Mouse (Mus musculus) embryo, embryonic 11.5 days (tissue): ENCODE results near the gene Cdca8.
"Not testable (repeated sequence)": the region's sequence is repeated elsewhere in the genome, so short reads cannot be mapped to it uniquely, and the experiment has no call there.

ENCODE experiments used
- DNase-seq: peaks from one replicate; pipeline ENCODE4 v3.0.0-alpha.2; 2012; ENCODE audit warnings: low read depth, low spot score

The Cdca8 gene

GRCm38 (mm10) chr4:124939211-124939610 lies at the start of gene Cdca8:
Gene Cdca8 (minus strand): TSS chr4:124939311.
- not testable (repeated sequence) for DNase-seq

- no peak for DNase-seq
Observed at GRCm38 (mm10) chr4:124988382-124988781, 49.3 kb upstream of the Cdca8 start.

DNA sequence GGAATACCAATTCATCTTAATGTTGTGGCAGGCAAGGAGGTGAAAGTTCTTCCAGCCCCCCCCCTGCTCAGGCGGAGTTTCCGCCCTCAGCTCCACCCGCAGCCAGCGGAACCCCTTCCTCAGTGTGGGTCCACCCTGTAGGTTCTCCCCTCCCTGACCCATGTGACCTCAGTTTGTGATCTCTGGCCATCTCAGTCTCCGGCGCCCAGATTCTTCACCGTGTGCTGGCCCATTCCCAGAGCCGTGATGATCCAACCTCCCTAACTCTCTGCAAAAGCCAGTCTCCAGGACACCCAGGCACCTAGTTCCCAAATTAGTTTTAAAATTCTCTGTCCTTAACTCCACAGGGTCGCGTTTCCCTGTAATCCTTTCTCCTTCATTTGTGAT lies 48.6 kb upstream of the Cdca8 start:
- DNase-seq: no peak

DNA sequence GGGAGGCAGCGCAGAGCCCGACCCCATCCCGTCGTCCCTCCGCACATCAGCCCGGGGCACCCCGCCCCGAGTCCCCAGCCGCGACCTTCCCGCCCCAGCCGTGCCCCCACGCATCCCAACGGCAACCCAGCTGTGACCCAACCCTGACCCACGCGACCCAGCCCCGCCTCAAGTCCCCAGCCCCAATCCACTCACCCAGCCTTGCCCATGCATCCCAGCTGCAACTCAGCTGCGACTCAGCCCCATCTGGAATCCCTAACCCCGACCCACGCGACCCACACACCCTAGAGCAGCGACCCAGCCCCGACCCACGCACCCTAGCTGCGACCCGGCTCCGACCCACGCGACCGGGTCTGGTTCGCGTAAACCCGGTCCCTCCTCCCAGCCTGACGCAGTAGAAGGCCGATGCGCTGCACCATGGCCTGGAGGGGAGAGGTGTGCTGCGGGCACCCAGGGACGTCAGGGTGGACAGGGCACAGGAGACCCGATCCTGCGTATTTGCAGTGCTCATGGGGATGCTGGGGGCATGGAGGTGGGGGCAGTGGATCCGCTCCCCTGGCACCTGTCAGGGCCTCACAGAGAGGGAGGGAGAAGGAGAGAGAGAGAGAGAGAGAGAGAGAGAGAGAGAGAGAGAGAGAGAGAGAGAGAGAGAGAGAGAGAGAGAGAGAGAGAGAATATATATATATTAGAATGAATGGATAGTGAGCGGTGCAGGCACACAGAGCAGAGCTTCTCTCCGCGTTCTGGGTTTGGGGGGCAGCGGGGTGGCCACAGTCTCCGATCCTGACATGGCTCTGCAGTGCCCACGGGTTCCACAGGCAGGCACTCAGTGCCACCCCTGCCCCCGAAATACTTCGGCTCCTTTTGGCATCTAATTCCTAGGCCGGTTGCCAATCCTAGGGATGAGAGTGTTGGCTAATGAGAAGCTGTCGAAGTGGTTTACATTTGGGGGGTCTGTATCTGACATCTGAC lies 47.9 kb upstream of the Cdca8 start:
- DNase-seq: no peak

DNA sequence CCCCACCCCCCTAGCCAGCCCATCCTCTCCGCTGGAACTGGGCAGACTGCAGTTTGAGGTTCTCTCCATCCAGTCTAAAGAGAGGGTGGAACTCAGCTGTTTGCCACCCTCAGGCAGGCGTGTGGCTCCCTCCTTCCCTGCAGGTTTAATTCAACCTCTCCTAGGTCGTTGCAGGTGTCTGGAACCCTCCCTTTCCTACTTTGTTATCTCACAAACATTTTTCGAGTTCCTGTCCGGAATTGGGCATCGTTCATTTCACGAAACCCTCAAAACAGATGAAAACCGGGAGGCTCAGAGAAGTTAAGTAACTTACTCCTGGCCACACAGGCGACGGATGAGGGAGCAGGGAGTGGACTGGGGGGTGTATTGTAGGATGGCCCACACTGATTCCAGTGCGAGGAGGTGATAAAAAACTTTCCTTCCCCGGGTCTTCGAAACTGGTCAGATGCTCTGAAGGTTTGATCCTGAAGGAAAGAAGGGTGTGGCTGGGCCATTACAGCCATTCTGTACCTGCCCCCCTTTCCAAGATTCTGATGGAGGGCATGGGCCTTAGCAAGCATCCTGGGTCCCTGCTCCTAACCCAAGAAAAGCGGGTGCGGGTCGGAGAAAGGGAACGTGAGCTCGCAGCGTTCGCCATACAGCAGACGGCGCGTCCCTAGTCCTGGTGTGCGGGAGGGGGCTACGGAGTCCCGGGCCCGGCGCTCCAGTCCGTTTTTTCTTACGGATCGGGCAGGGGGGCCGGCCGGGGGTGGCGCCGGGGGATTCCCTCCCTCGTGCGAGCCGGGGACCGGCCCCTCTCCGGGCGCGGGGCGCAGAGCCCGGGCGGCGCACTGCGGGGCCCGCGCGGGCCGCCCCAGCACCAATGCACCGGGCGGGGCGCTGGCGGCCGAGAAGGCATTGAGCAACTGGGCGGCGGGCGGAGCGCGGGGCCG lies 46.8 kb upstream of the Cdca8 start, which contains the start of gene Rspo1:
Gene Rspo1 (plus strand): TSS at position 760 of the 932 bp plus-strand sequence.
- no peak for DNase-seq

DNA sequence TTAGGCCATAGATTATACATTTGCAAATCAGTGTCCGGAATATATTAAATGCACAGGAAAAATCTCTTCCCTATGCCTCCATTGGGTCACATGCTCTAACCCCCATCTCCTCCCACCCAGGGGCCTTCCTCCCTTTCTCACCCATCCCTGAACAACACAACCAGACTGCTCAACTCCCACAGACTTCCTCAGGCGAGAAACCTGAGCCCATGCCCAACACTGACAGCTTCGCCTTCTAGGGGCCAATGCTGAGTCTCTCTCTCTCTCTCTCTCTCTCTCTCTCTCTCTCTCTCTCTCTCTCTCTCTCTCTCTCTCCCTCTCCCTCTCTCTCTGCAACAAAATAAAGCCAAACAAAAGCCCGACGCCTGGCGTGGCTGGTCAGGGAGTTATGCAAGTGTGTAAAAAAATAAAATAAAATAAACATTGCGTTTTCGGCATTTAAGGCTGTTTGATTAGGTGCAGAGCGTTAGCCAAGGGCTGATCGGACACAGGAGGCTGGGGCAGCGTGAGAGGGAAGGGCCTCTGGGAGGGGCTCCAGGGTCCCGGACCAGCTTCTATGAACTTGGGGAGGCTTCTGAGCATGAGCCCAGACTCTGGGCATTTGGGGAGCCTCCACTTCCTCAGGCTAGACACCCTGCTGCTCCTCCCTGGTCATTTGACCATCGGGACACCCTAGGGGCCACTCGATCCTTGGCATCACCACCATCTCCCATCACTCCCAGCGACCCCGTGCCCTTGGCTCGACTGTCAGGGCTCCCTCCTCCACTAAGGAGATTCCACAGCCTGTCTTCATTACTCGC lies 46.0 kb upstream of the Cdca8 start:
- DNase-seq: no peak

DNA sequence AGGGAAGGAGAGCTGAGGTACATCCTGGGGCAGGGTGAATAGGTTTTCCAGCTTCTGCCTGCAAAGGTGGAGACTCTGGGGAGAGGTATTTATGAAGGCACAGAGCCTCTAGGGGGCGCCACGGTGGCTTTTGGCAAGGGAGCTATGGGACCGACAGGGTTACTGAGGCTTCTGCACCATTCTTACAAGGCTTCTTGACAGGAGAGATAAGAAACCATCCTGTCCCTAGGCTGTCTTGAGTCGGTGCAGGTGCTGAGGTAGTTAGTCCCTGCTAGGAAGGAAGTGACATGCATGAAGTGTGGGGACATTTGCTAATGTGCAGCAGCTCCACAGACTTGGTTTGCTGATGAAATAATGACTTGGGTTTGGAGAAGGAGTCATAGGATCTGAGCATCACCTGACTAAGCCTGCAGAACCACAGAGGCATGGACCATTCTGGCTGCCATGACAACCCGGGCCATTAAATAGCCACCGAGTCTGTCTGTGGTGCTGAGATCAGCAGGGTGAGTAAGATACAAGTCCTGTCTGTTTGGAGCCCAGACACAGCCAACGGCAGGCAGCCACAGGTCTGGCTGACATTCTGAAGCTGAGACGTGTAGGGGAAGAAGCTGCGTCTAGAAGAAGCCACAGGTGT lies 44.9 kb upstream of the Cdca8 start:
- no peak for DNase-seq

DNA sequence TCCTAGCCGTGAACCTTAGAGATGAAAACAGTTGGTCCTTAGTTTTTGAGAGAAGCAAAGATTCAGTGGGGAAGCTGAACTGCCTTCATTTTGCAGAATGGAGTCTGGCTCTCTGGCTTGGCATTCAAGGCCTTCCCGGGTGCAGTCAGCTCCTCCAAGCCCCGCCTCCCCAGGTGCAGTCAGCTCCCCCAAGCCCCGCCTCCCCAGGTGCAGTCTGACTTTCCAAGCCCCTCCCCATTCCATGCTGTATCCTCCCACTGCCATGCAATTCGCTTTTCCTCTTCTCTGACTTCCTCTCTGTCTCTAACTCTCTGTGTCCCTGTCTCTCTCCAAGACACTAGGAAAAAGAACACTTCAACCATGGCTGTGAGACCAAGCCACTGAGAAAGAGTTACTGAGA lies 39.1 kb upstream of the Cdca8 start:
- no peak for DNase-seq

- DNase-seq: no peak
Observed at GRCm38 (mm10) chr4:124973296-124973695, 34.2 kb upstream of the Cdca8 start.

GRCm38 (mm10) chr4:124972316-124972715 lies 33.2 kb upstream of the Cdca8 start:
- DNase-seq: peak; percentile 49

DNA sequence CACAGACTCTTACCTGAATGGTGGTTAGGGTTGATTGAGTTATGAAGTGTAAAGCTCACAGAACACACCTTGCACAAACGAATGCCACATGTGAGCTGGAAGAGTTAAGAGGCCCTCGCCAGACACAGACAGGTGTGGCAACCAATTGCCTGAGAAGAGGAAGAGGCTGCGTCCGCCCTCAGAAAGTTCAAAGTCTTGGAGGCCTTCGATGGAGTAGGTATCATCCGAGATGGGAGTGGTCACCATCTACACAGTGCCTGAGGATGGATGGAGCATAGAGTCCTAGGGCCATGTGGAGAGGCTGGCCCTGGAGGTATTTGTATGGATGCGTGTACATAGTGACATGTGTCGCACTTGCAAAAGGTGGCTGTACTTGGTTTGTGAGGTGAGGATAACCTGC lies 32.0 kb upstream of the Cdca8 start:
- no peak for DNase-seq

- DNase-seq: no peak
Observed at GRCm38 (mm10) chr4:124970677-124971076, 31.6 kb upstream of the Cdca8 start.

DNA sequence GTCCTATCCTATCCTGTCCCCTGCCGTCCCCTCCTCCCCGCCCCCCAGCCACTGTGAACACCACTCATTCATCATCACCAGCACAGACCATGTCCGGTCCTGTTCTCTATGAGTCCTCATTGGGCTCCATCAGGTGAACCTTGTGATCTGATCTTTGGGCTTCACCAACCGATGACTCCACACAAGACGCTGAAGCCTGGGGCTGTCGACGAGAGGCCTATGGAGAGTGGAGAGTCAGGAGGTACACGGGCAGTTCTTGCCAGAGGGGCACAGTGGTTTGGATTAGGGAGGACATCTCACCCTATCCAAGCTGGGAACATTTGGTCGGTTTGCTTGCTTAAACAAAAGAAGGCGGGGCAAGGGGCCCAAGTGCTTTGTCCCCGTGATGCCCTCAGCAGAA lies 31.1 kb upstream of the Cdca8 start:
- no peak for DNase-seq

GRCm38 (mm10) chr4:124969219-124969848 lies 30.2 kb upstream of the Cdca8 start:
- no peak for DNase-seq

- no peak for DNase-seq
Observed at GRCm38 (mm10) chr4:124968711-124969110, 29.6 kb upstream of the Cdca8 start.

GRCm38 (mm10) chr4:124964912-124965599 lies 25.9 kb upstream of the Cdca8 start:
- no peak for DNase-seq

DNA sequence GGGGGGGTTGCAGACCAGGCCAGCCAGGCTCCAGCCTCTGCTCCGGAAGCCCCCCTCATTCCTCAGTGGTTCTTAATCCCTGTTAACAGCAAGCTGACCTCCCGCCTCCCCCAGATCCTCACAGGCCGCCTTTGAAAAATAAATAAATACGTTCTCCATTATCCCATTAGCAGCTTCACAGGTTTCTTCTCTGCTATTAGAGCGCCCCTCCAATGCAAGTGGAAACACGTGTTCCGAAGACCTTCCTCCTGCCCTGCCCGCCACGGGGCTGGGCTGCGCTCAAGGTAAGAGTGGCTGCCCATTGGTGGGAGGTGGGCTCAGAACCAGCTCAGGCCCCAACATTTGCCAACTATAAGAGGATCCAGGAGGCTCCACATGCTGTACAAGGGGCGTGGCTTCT lies 23.5 kb upstream of the Cdca8 start:
- DNase-seq: no peak

- DNase-seq: no peak
Observed at GRCm38 (mm10) chr4:124960940-124961339, 21.8 kb upstream of the Cdca8 start.

GRCm38 (mm10) chr4:124959062-124959461 lies 20.0 kb upstream of the Cdca8 start:
- DNase-seq: no peak

GRCm38 (mm10) chr4:124957284-124957683 lies 18.2 kb upstream of the Cdca8 start:
- DNase-seq: no peak
